Mouse (Mus musculus): ENCODE data around the gene Sipa1l3.

GRCm38 (mm10) chr7:29540631-29541030 is 22.2 kb upstream of the Sipa1l3 start:
- TF ChIP-seq CTCF (IDR thresholded peaks at IDR 0.05; ENCODE audit: extremely low read depth, insufficient read depth, low read length), result no peak
- no peak for TF ChIP-seq POLR2A (IDR thresholded peaks at IDR 0.05; ENCODE audit: extremely low read depth, insufficient read depth, low read length)

Measured in cortical plate, adult 2 months (tissue).